Mouse (Mus musculus) C2C12 (cell line): ENCODE measurements around the gene Caml. TPM values are rescaled to one million over a fixed set of nuclear protein-coding genes. Genes with fewer than 3 reads are reported as not detected.
"Not testable (repeated sequence)": the region's sequence is repeated elsewhere in the genome, so short reads cannot be mapped to it uniquely, and the experiment has no call there.

Source experiments
- H3K27me3 ChIP-seq: one replicate; pipeline ENCODE4 v1.6.1; 2011; ENCODE audit not compliant: control insufficient read depth, insufficient read depth, insufficient read length
- H3K36me3 ChIP-seq: one replicate; pipeline ENCODE4 v1.6.1; 2011; ENCODE audit not compliant: control insufficient read depth, insufficient read depth
- H3K4me3 ChIP-seq: one replicate; pipeline ENCODE4 v1.5.1; 2011; ENCODE audit warnings: mild to moderate bottlenecking, control low read depth; ENCODE audit not compliant: poor library complexity, insufficient read depth, severe bottlenecking
- H3K79me2 ChIP-seq: one replicate; pipeline ENCODE4 v1.6.1; 2011; ENCODE audit not compliant: control insufficient read depth, insufficient read depth
- H3K79me3 ChIP-seq: one replicate; pipeline ENCODE4 v1.6.1; 2011; ENCODE audit warnings: low read depth, control low read depth
- H3ac ChIP-seq: one replicate; pipeline ENCODE3; 2011; ENCODE audit warnings: low read depth; ENCODE audit not compliant: control insufficient read depth, insufficient read length
- CEBPB ChIP-seq: IDR thresholded peaks from one replicate; pipeline ENCODE4 v1.6.1; 2011; ENCODE audit warnings: low read depth, mild to moderate bottlenecking, control low read depth, moderate library complexity
- CTCF ChIP-seq: IDR thresholded peaks from one replicate; pipeline ENCODE4 v1.5.1; 2011; ENCODE audit not compliant: control insufficient read depth, insufficient read depth, insufficient read length
- FOSL1 ChIP-seq: IDR thresholded peaks from one replicate; pipeline ENCODE4 v1.8.0; 2011; ENCODE audit warnings: mild to moderate bottlenecking, low read length; ENCODE audit not compliant: poor library complexity, insufficient read depth, severe bottlenecking
- MAX ChIP-seq: IDR thresholded peaks from one replicate; pipeline ENCODE4 v1.6.1; 2011; ENCODE audit warnings: mild to moderate bottlenecking, control low read depth
- MYOD1 ChIP-seq: IDR thresholded peaks from one replicate; pipeline ENCODE4 v1.6.1; 2011; ENCODE audit warnings: low read depth; ENCODE audit not compliant: control insufficient read depth, insufficient read length
- MYOG ChIP-seq: IDR thresholded peaks from one replicate; pipeline ENCODE4 v1.6.1; 2011; ENCODE audit not compliant: control insufficient read depth, insufficient read length; ENCODE audit errors: extremely low read depth
- USF1 ChIP-seq: IDR thresholded peaks from one replicate; pipeline ENCODE4 v1.6.1; 2011; ENCODE audit warnings: low read depth, mild to moderate bottlenecking, control low read depth, moderate library complexity
- polyA plus RNA-seq: library from polyadenylated mRNA; unstranded; fragments of >200 nt; fragmentation: generic; extraction: Trizol; gene quantifications from one replicate; pipeline ENCODE4 v1.2.1, GENCODE M21; 2012; ENCODE audit warnings: missing spikeins

Gene Caml
- polyA plus RNA-seq, 1 experiment: 32.1 TPM

DNA sequence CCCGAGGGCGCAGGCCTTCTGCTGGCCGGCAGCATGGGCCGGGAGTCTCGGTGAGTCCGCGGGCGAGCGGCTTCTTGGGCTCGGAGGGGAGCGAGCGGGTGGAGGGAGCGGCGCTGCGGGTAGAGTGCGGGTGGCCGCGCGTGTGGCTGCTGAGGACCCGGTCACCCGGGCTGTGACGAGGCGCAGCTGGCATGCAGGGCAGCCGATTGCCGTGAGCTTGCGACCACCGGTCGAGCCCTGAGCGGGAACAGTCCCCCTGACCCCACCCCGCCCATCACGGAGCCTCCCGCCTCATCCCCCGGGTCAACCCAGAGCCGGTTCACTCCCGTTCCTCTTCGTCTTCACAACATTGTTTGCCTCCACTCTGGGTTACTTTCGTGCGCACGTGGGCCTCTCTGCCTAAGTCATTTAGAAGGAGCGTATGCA is 12.4 kb downstream of the Caml start:
- Histone ChIP-seq H3K4me3 (peak overlapping the region; percentile 96), H3K79me2 (peaks cover 44% of the 10 kb centered on the region), H3K36me3 (peaks cover 47% of the 10 kb centered on the region), H3K27me3 (no peaks in the 10 kb centered on the region), H3ac (peak overlapping the region; percentile 95), H3K79me3 (peaks cover 27% of the 10 kb centered on the region)
- TF ChIP-seq FOSL1 (no peak), MYOD1 (no peak), CTCF (no peak), CEBPB (no peak), USF1 (no peak), MYOG (no peak)

DNA sequence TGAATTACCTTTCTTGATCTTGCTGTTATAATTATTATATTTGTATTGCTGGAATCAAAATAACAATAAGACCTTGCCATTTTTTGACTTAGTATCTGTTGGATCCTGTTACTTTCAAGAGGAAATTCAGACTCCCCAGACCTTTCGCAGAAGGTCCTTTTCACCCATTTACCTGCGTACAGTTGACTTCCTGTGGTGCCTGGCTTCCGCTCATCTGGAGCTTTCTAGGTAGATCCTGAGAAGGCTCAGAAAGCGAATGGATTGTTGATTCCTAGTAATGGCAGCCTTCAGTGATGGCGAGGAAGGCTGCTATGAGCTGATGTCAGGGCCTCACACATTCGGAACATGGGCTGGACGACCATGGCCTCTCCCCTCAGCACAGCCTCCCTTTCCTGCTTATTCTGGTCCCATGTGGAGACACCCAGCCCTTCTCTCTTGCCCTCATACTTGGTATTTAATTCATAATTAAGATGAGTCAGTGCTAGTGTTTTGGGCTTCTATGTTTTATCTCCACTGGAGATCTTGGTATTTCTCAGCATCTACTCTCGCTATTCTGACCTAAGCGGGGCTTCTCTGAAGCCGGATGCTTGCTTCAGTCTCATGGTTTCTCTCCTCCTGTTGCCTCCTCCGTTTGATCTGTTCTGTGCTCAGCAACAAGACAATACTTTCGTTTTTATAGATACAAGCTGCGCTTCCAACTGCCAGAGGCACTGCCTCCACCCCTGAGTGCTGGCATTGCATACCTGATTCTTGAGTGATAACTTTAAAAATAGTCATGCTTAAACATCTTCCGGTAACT is 13.6 kb downstream of the Caml start:
- Histone ChIP-seq H3K79me2 (peaks cover 53% of the 10 kb centered on the region), H3K36me3 (peaks cover 46% of the 10 kb centered on the region), H3K79me3 (peaks cover 33% of the 10 kb centered on the region), H3K27me3 (no peaks in the 10 kb centered on the region), H3K4me3 (peak overlapping the region; percentile 96), H3ac (no peak overlapping the region)
- TF ChIP-seq CEBPB (no peak), MYOD1 (no peak), USF1 (no peak), FOSL1 (no peak), MAX (no peak), MYOG (no peak), CTCF (no peak)

- H3K27me3 ChIP-seq, H3K4me3 ChIP-seq, H3ac ChIP-seq: not testable (repeated sequence)
- TF ChIP-seq CTCF: peak; percentile 45
- H3K36me3 ChIP-seq: peaks cover 51% of the 10 kb centered on the region
- peaks cover 63% of the 10 kb centered on the region for H3K79me2 ChIP-seq
- peaks cover 57% of the 10 kb centered on the region for H3K79me3 ChIP-seq
These were observed 17.7 kb downstream of the Caml start for GRCm38 (mm10) chr13:55640480-55640879.

GRCm38 (mm10) chr13:55644525-55644924 is 21.7 kb downstream of the Caml start:
- Histone ChIP-seq H3ac (no peak overlapping the region), H3K79me2 (peaks cover 26% of the 10 kb centered on the region), H3K79me3 (peaks cover 35% of the 10 kb centered on the region), H3K4me3 (no peak overlapping the region), H3K27me3 (no peaks in the 10 kb centered on the region), H3K36me3 (peaks cover 72% of the 10 kb centered on the region)
- TF ChIP-seq MYOG: no peak
- TF ChIP-seq FOSL1: no peak
- no peak for TF ChIP-seq USF1
- no peak for TF ChIP-seq MYOD1

DNA sequence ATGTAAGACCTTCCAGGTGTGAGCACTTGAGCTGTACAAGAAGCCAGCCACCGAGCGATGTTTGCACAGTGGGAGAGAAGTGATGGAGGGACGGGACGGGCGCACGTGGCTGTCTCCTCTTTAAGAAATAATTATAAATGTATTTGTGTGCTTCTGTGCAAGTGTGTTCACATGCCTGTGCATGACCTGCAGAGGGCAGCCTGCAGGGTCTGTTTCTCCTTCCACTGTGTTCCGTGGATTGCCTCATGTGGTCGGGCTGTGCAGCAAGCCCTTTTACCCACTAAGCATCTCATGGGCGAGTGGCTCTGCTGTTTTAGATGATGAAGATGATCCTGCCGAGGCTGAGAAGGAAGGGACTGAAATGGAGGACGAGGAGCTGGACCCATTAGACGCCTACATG is 27.3 kb downstream of the Caml start:
- H3K36me3 ChIP-seq: peaks cover 95% of the 10 kb centered on the region
- H3K79me2 ChIP-seq: no peaks in the 10 kb centered on the region
- no peaks in the 10 kb centered on the region for H3K27me3 ChIP-seq
- peaks cover 1% of the 10 kb centered on the region for H3K79me3 ChIP-seq
- H3ac ChIP-seq: no peak overlapping the region
- H3K4me3 ChIP-seq: no peak overlapping the region
- TF ChIP-seq CTCF: no peak
- no peak for TF ChIP-seq CEBPB
- no peak for TF ChIP-seq MYOG
- no peak for TF ChIP-seq USF1

DNA sequence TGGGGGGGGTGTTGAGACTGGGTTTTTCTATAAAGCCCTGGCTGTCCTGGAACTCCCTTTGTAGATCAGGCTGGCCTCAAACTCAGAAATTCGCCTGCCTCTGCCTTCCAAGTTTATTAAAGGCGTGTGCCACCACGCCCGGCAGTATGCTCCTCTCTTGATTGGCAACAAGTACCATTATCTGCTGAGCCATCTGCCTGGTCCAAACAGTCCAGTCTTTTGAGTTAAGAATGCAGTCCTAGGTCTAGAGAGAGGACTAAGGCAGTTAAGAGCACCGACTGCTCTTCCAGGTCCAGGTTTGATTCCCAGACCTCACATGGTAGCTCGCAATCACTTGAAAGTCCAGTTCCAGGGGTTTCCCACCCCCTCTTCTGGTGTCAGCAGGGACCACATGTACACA is 28.2 kb downstream of the Caml start:
- Histone ChIP-seq H3K79me3 (no peaks in the 10 kb centered on the region), H3K36me3 (peaks cover 95% of the 10 kb centered on the region), H3K4me3 (no peak overlapping the region), H3K79me2 (no peaks in the 10 kb centered on the region), H3K27me3 (no peaks in the 10 kb centered on the region), H3ac (no peak overlapping the region)
- TF ChIP-seq FOSL1: no peak
- TF ChIP-seq MYOD1: no peak
- TF ChIP-seq USF1: no peak
- TF ChIP-seq CTCF: no peak
- no peak for TF ChIP-seq CEBPB
- TF ChIP-seq MYOG: no peak
- no peak for TF ChIP-seq MAX

- Histone ChIP-seq H3K4me3 (no peak overlapping the region), H3K27me3 (no peaks in the 10 kb centered on the region), H3K79me2 (no peaks in the 10 kb centered on the region), H3ac (no peak overlapping the region), H3K36me3 (peaks cover 76% of the 10 kb centered on the region), H3K79me3 (no peaks in the 10 kb centered on the region)
- TF ChIP-seq MYOD1: no peak
- TF ChIP-seq MAX: no peak
- TF ChIP-seq USF1: no peak
- no peak for TF ChIP-seq MYOG
- TF ChIP-seq FOSL1: no peak
These were observed 45.7 kb downstream of the Caml start for GRCm38 (mm10) chr13:55668550-55668949.
